9 mouse cellular contexts compared by ENCODE assay signal in the genomic region with DNA sequence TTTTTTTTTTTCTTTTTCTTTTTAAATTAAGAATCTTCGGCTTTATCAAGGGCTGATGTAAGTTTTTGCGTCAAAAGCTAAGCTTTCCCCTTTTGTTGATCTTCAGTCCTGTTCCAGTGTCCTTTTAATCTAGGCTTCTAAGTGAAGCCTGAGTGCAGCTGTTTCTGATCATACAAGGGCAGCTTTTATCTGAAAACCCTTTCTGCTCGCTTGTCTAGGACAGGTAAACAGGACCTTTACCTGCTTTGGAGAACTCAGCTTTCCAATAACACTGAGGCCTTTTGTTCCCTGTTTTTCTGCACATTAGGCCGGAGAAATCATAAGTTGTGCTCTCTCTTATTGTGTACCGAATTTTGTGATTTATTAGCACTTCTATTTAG. TPM values are rescaled to one million over a fixed set of nuclear protein-coding genes. Genes with fewer than 3 reads are reported as not detected.
DNase-seq lines count a peak whose midpoint lies in the region; ATAC-seq and TF ChIP-seq lines count a peak whose summit lies in the region.
"Had no signal": no experiment of that assay in that cellular context is flagged by ENCODE, and none has a peak within 500 bp of the region (broad histone marks: within the 10 kb centered on the region; RNA-seq: fewer than 3 reads in every experiment).

No protein-coding gene starts in this region.

- peak overlapping the region; percentile 98; the same call in 1 of the 2 replicates for H3K4me3 ChIP-seq in kidney, adult 2 months (ENCODE audit: insufficient read depth, low read depth, low read length)
- H3K4me3 ChIP-seq in hindbrain, postnatal 0 days (ENCODE audit: low read length) = peak overlapping the region; percentile 95
- peak overlapping the region; percentile 74 for H3K4me3 ChIP-seq in myocyte

- peak overlapping the region; percentile 92 for H3K9ac ChIP-seq in hindbrain, postnatal 0 days (replicated peaks; ENCODE audit: low read length)

- peaks cover 13% of the 10 kb centered on the region for H3K4me1 ChIP-seq in kidney, adult 2 months (ENCODE audit: control insufficient read depth, insufficient read depth, low read length)
- H3K4me1 ChIP-seq in hindbrain, postnatal 0 days (ENCODE audit: insufficient read depth, low read length) = 0 out of 2 replicates have a peak, but pooled peaks cover 4% of the 10 kb centered on the region

- H3K4me2 ChIP-seq in hindbrain, postnatal 0 days (ENCODE audit: low read depth, low read length) = peak overlapping the region; percentile 57
- H3K4me2 ChIP-seq in myocyte (ENCODE audit: low read depth) = peak overlapping the region; percentile 86

- TF ChIP-seq CTCF in kidney, adult 2 months (conservative IDR thresholded peaks at IDR 0.05; ENCODE audit: insufficient read depth, insufficient read length, low read depth, low read length) = no peak
- TF ChIP-seq CTCF in hindbrain, postnatal 0 days (IDR thresholded peaks at IDR 0.05; ENCODE audit: low read depth) = no peak

- H3K27me3 ChIP-seq in kidney, adult 2 months (replicated peaks; ENCODE audit: control insufficient read depth, insufficient read depth, low read length) = no peaks in the 10 kb centered on the region
- H3K27me3 ChIP-seq in hindbrain, postnatal 0 days (ENCODE audit: insufficient read depth, low read length) = no peaks in the 10 kb centered on the region
- H3K27me3 ChIP-seq in myocyte (ENCODE audit: control insufficient read depth, insufficient read depth, insufficient read length) = no peaks in the 10 kb centered on the region

- ATAC-seq in hindbrain, postnatal 0 days = no peak

- no peaks in the 10 kb centered on the region for H3K36me3 ChIP-seq in kidney, adult 2 months (ENCODE audit: control insufficient read depth, insufficient read depth, low read length)
- no peaks in the 10 kb centered on the region for H3K36me3 ChIP-seq in hindbrain, postnatal 0 days (ENCODE audit: insufficient read depth, low read length)
- H3K36me3 ChIP-seq in myocyte (ENCODE audit: control insufficient read depth, insufficient read depth) = no peaks in the 10 kb centered on the region

- no peaks in the 10 kb centered on the region for H3K9me3 ChIP-seq in hindbrain, postnatal 0 days (ENCODE audit: low read length)

- H3ac ChIP-seq in myocyte (ENCODE audit: control insufficient read depth, insufficient read length) = peak overlapping the region; percentile 90

- no peak for TF ChIP-seq POLR2A in kidney, adult 2 months (IDR thresholded peaks at IDR 0.05; ENCODE audit: low read depth, low read length)
- TF ChIP-seq POLR2A in myocyte (IDR thresholded peaks at IDR 0.05; ENCODE audit: insufficient read length, low read depth) = no peak

- 41% methylated on average over 5 of the region's 5 CpGs for WGBS in kidney, adult 2 months
- WGBS in hindbrain, postnatal 0 days = 36% methylated on average over 5 of the region's 5 CpGs

- peaks cover 31% of the 10 kb centered on the region for H3K79me2 ChIP-seq in myocyte (ENCODE audit: control insufficient read depth, insufficient read depth)

- DNase-seq in kidney, adult 2 months = no peak
- DNase-seq in kidney, postnatal 4 days = no peak
- DNase-seq in embryo, embryonic 11 days = peak; percentile 35
- peak; percentile 15 for DNase-seq in hindbrain, postnatal 0 days (ENCODE audit: low spot score)
- DNase-seq in layer of hippocampus, postnatal 14 days (ENCODE audit: low spot score in 2 of 2) = no peak
- no peak for DNase-seq in retina, postnatal 1 day
- DNase-seq in adrenal gland, postnatal 4 days (ENCODE audit: low spot score in 2 of 2) = no peak

- peak overlapping the region; percentile 99 for H3K27ac ChIP-seq in kidney, adult 2 months (ENCODE audit: insufficient read depth, low read depth, low read length)
- H3K27ac ChIP-seq in hindbrain, postnatal 0 days = peak overlapping the region; percentile 100

TF ChIP-seq in myocyte, 11 proteins besides CTCF, POLR2A, EP300 and RAD21:
- no peak for TF ChIP-seq MAX (IDR thresholded peaks at IDR 0.05; ENCODE audit: low read depth)
- TF ChIP-seq SRF (IDR thresholded peaks at IDR 0.05; ENCODE audit: control insufficient read depth, insufficient read length, low read depth) = no peak
- no peak for TF ChIP-seq TCF12 (IDR thresholded peaks at IDR 0.05; ENCODE audit: insufficient read depth, poor library complexity, severe bottlenecking)
- no peak for TF ChIP-seq REST (IDR thresholded peaks at IDR 0.05; ENCODE audit: insufficient read depth, insufficient read length)
- no peak for TF ChIP-seq MYOG (IDR thresholded peaks at IDR 0.05; ENCODE audit: control insufficient read depth in 1 of 3, insufficient read depth in 1 of 3, insufficient read length in 2 of 3, low read depth in 2 of 3)
- no peak for TF ChIP-seq MYOD1 (IDR thresholded peaks at IDR 0.05; ENCODE audit: control insufficient read depth in 1 of 3, insufficient read length in 2 of 3, low read depth in 2 of 3)
- no peak for TF ChIP-seq E2F4 (IDR thresholded peaks at IDR 0.05; ENCODE audit: insufficient read depth)
- TF ChIP-seq POLR2AphosphoS2 (IDR thresholded peaks at IDR 0.05; ENCODE audit: insufficient read length, low read depth) = no peak
- no peak for TF ChIP-seq CEBPB (IDR thresholded peaks at IDR 0.05; ENCODE audit: insufficient read depth, poor library complexity, severe bottlenecking)
- no peak for TF ChIP-seq USF1 (IDR thresholded peaks at IDR 0.05; ENCODE audit: low read depth)
- no peak for TF ChIP-seq TCF3 (IDR thresholded peaks at IDR 0.05; ENCODE audit: insufficient read length, low read depth)

RNA-seq across cellular contexts. Expression of gene AC153137.1, which starts 27.3 kb away (rescaled TPM):
- not detected in 2 replicates for polyA plus RNA-seq in kidney, adult 2 months (2012; rRNA removed)
- total RNA-seq in hindbrain, postnatal 0 days (2014; rRNA removed) = not detected in 2 replicates
- polyA plus RNA-seq in hindbrain, postnatal 0 days (2015; fragmentation: Nextera tagmentation; extraction: Ambion mirVana) = not detected in 2 replicates
- polyA plus RNA-seq in myocyte (2012; fragmentation: generic; extraction: Trizol) = not detected
- total RNA-seq in layer of hippocampus, postnatal 14 days (2021) = not detected
- not detected for total RNA-seq in adrenal gland, postnatal 4 days (2021)
- polyA plus RNA-seq: inflammation-experienced regulatory T-cells, adult 6 months had no signal

Comparison
In these comparisons a context has a peak if more than half of its experiments do, and no peak if none do; other contexts are left out.
1. DNase-seq: peak in embryo, embryonic 11 days (single experiment) and hindbrain, postnatal 0 days (single experiment); none in kidney, adult 2 months (single experiment), kidney, postnatal 4 days (0 of 2), layer of hippocampus, postnatal 14 days (0 of 2), retina, postnatal 1 day (single experiment) and adrenal gland, postnatal 4 days (0 of 2).
2. Peak in every context shown above with its lines, with median percentiles within 50 percentile points of each other: H3K4me3 ChIP-seq.